Mouse (Mus musculus) CD4-positive, CD25-positive, alpha-beta regulatory T cell, adult 9 weeks (primary cell): Measurements from ENCODE around the gene Atp1b1. TPM values are rescaled to one million over a fixed set of nuclear protein-coding genes. Genes with fewer than 3 reads are reported as not detected.

Source experiments
- polyA plus RNA-seq: library from polyadenylated mRNA; unstranded; fragments of 100-300 nt; shearing (Covaris generic); gene quantifications from one replicate; pipeline ENCODE4 v1.2.1, GENCODE M21; 2017

Gene Atp1b1
- polyA plus RNA-seq: 9.5 TPM

GRCm38 (mm10) chr1:164458245-164458613 lies at the start of gene Atp1b1:
Gene Atp1b1 (minus strand): TSS chr1:164458355.

Other genes with a start within 250 kb of the Atp1b1 start
- 0.65 TPM for gene Slc19a2, start 209.3 kb downstream of the Atp1b1 start, polyA plus RNA-seq
- gene Ccdc181, start 182.8 kb downstream of the Atp1b1 start, polyA plus RNA-seq: 7.9 TPM
- gene Nme7, start 154.2 kb downstream of the Atp1b1 start, polyA plus RNA-seq: 20.7 TPM
- gene Blzf1, start 150.9 kb downstream of the Atp1b1 start, polyA plus RNA-seq: 25.9 TPM